Mouse (Mus musculus): ENCODE data around the gene Epha6. TPM values are rescaled to one million over a fixed set of nuclear protein-coding genes. Genes with fewer than 3 reads are reported as not detected.

Epha6 gene
- polyA plus RNA-seq, 1 experiment from 2014 or later = 0.57 TPM

DNA sequence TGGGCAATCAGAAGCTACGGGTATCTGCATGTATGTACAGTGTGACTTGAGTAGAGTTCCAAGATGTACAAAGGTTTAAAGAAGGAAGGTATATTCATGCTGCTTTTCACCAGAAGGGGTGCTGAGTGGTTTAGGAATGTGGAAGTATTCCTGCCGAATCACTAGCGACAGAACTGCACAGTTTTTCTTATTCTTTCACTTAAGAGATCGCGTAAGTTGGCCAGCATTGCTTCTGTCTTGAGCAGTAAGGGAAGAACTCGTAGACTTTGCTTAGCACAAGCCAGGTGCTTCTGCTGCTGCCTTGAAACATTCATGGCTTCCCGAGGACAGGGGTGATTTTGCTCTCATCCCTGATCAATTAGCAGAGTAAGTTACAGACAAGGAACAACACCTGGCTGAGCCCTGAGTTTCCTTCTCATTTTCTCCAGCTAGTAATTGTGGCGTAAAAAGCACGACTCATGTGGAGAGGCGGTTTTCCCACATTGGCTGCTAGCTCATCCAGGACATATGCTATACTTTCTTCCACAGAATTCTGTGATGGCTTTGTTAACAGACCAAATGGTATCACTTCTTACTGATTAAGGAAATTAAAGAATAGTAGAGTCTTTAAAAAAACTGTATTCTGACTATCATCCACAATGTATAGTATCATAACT, 534.7 kb downstream of the Epha6 start:
- no peak for DNase-seq (ENCODE audit: low spot score)
- H3K36me3 ChIP-seq (replicated peaks) = no peaks in the 10 kb centered on the region

DNA sequence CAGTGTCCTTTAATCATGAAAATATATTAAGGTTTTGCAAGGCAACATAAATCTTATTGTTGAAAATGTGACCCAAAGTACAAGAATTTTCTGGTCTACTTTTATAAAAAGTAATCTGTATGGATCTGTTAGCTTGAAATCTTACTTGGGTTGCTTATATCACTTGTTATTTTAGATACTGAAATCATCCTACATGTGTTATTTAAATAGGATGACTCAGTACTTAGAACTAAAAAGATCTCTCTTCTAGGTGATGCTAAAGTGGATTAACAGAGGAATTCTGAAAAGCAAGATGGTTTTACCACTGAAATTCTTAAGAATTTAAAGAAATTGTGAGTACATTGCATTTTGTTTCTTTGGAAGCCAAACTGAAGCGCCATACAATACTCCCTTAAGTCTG, 561.5 kb downstream of the Epha6 start:
- H3K27me3 ChIP-seq (replicated peaks; ENCODE audit: low read depth, poor library complexity, severe bottlenecking) = no peaks in the 10 kb centered on the region
- no peaks in the 10 kb centered on the region for H3K4me1 ChIP-seq
- H3K36me3 ChIP-seq (replicated peaks) = no peaks in the 10 kb centered on the region
- 82% methylated on average over 1 of the region's 1 CpGs for WGBS
- no peaks in the 10 kb centered on the region for H3K9me3 ChIP-seq
- no peak for DNase-seq (ENCODE audit: low spot score)
- H3K27ac ChIP-seq (replicated peaks) = no peak overlapping the region
- no peak overlapping the region for H3K4me3 ChIP-seq

More for the DNA sequence above, 534.7 kb downstream of the Epha6 start:
- Histone ChIP-seq H3K9me3 (no peaks in the 10 kb centered on the region), H3K4me3 (no peak overlapping the region), H3K4me1 (no peaks in the 10 kb centered on the region), H3K27me3 (replicated peaks; ENCODE audit: low read depth, poor library complexity, severe bottlenecking) (no peaks in the 10 kb centered on the region), H3K27ac (replicated peaks) (no peak overlapping the region)
- whole genome bisulfite sequencing = 88% methylated on average over 10 of the region's 10 CpGs

DNA sequence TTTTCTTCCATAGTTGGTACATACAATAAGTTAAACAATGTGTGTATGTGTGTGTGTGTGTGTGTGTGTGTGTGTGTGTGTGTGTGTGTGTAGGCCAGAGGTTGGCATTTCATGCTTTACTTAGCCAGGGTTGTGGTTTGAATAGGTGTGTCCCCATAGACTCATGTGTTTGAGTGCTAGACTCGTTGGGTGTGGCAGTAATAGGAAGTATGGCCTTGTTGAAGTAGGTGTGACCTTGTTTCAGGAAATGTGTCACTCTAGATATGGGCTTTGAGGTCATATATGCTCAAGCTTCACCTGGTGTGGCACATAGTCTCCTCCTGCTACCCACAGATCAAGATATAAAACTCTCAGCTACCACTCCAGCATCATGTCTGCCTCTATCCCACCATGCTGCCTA, 577.0 kb downstream of the Epha6 start:
- no peak overlapping the region for H3K4me3 ChIP-seq

DNA sequence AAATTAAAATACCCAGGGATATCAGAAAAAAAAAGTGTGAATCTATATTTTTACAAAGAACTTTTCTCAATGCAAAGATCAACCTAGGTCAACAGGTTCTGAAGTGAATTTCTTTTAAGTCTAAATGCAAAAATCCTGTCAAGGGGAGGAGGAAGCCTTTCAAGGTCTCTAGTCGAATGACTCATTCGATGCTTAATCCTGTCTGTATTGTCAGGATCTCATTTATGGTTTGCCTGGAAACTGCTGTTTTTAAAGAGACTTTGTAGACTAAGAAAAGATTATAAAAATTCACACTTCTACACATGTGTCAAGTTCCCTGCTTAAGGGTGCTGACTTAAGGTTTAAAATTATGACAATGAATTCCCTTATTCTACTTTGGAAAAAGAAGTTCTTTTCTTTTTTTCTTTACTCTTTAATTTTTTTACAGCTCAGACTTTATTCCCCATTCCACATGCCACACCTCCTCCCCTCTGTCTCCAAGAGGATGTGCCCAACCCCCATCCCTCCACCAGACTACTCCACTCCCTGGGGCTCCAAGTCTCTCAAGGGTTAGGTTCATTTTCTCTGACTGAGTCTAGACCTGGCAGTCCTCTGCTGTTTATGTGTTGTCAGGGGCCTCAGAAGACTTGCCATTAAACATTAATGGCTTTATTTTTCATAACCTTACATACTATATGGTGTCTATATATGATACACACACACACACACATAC, 598.3 kb downstream of the Epha6 start:
- Histone ChIP-seq H3K27ac (replicated peaks) (no peak overlapping the region), H3K36me3 (replicated peaks) (no peaks in the 10 kb centered on the region), H3K4me1 (no peaks in the 10 kb centered on the region), H3K4me3 (no peak overlapping the region), H3K9me3 (no peaks in the 10 kb centered on the region), H3K27me3 (replicated peaks; ENCODE audit: low read depth, poor library complexity, severe bottlenecking) (no peaks in the 10 kb centered on the region)
- DNase-seq (ENCODE audit: low spot score) = no peak
- 77% methylated on average over 2 of the region's 2 CpGs for WGBS

More for the DNA sequence above, 577.0 kb downstream of the Epha6 start:
- Histone ChIP-seq H3K27ac (replicated peaks) (no peak overlapping the region), H3K36me3 (replicated peaks) (no peaks in the 10 kb centered on the region), H3K9me3 (no peaks in the 10 kb centered on the region), H3K27me3 (replicated peaks; ENCODE audit: low read depth, poor library complexity, severe bottlenecking) (no peaks in the 10 kb centered on the region), H3K4me1 (no peaks in the 10 kb centered on the region)
- WGBS = 60% methylated on average over 1 of the region's 1 CpGs
- DNase-seq (ENCODE audit: low spot score) = no peak

DNA sequence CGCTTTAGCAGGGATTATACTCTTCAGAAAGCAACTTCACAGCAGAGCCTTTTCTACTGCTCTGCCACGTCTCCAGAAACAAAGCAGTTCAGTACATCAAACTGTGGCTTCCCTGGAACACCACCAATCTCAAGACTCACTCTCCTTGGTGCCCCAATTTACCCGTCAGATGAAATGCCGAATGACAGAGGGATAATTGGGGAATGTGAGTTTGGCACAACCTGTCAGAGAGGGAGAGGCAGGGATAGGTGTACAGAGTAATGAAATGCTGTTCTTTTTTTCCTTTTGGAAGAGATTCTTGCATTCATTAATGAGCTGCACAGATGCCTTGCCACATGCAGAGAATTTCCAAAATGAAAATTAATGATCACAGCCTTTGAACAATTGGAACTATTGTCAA, 635.5 kb downstream of the Epha6 start:
- H3K27ac ChIP-seq (replicated peaks) = no peak overlapping the region
- H3K36me3 ChIP-seq (replicated peaks) = no peaks in the 10 kb centered on the region
- no peaks in the 10 kb centered on the region for H3K4me1 ChIP-seq
- DNase-seq (ENCODE audit: low spot score) = no peak
- WGBS = 57% methylated on average over 4 of the region's 4 CpGs
- no peaks in the 10 kb centered on the region for H3K27me3 ChIP-seq (replicated peaks; ENCODE audit: low read depth, poor library complexity, severe bottlenecking)
- H3K4me3 ChIP-seq = no peak overlapping the region
- H3K9me3 ChIP-seq = no peaks in the 10 kb centered on the region

DNA sequence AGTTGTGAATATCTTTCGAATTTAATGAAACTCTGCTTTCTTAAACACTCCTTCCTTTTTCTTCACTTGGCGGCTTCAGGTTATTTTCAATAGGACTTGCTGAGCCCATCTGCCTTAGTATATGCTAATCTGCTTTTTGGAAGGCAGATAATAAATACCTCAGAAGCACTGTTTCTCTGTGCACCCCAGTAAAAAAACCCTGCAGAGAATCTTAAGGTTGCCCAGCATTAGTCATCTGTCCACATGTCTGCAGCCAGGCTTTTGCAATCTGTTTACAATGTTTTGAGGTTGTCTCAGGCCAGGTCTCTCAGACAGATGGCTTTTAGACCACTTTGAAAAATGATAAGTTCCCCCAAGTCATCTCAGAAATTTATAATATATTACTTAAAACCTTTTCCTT, 649.6 kb downstream of the Epha6 start:
- no peaks in the 10 kb centered on the region for H3K9me3 ChIP-seq
- no peaks in the 10 kb centered on the region for H3K27me3 ChIP-seq (replicated peaks; ENCODE audit: low read depth, poor library complexity, severe bottlenecking)
- H3K36me3 ChIP-seq (replicated peaks) = no peaks in the 10 kb centered on the region
- H3K4me1 ChIP-seq = no peaks in the 10 kb centered on the region
- WGBS = 86% methylated on average over 2 of the region's 2 CpGs
- no peak for DNase-seq (ENCODE audit: low spot score)
- H3K27ac ChIP-seq (replicated peaks) = no peak overlapping the region
- no peak overlapping the region for H3K4me3 ChIP-seq

DNA sequence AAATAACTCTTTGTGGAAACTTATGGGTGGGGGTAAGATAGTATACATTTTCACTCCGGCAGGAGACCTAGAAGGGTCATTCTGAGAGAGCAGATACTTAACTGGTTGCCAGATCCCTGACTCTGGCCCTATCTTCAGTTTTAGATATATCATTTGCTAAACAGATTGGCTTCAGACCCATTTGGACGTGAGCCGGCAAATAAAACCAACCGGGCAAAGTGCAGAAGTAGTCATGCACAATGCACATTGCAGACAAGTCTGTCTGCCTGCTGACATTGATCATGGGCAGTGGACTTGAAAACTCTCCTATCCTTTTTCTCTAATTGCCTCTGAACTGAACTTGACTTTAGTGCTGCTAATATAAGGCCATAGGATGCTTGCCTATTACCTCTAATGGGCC, 681.6 kb downstream of the Epha6 start:
- H3K36me3 ChIP-seq (replicated peaks) = no peaks in the 10 kb centered on the region
- no peak for DNase-seq (ENCODE audit: low spot score)
- WGBS = 93% methylated on average over 4 of the region's 4 CpGs
- H3K4me1 ChIP-seq = no peaks in the 10 kb centered on the region
- no peaks in the 10 kb centered on the region for H3K27me3 ChIP-seq (replicated peaks; ENCODE audit: low read depth, poor library complexity, severe bottlenecking)
- H3K27ac ChIP-seq (replicated peaks) = no peak overlapping the region
- H3K4me3 ChIP-seq = no peak overlapping the region
- no peaks in the 10 kb centered on the region for H3K9me3 ChIP-seq

DNA sequence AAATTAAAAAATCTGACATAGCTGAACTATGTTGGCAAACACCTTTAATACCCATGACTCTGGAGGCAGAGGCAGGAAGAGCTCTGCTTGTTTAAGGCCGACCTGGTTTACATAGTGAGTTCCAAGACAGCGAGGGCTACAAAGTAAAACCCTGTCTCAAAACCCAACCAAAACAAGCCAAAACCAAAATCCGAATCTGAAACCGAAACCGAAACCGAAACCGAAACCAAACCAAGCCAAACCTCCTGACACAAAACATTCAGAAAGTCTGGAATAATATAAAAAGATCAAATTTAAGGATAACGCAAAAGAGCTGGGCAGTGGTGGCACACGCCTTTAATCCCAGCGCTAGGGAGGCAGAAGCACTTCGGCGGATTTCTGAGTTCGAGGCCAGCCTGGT, 725.3 kb downstream of the Epha6 start:
- Histone ChIP-seq H3K9me3 (no peaks in the 10 kb centered on the region), H3K27ac (replicated peaks) (no peak overlapping the region), H3K27me3 (replicated peaks; ENCODE audit: low read depth, poor library complexity, severe bottlenecking) (no peaks in the 10 kb centered on the region), H3K4me3 (no peak overlapping the region), H3K36me3 (replicated peaks) (no peaks in the 10 kb centered on the region), H3K4me1 (no peaks in the 10 kb centered on the region)
- DNase-seq (ENCODE audit: low spot score) = no peak
- WGBS = 93% methylated on average over 13 of the region's 13 CpGs

DNA sequence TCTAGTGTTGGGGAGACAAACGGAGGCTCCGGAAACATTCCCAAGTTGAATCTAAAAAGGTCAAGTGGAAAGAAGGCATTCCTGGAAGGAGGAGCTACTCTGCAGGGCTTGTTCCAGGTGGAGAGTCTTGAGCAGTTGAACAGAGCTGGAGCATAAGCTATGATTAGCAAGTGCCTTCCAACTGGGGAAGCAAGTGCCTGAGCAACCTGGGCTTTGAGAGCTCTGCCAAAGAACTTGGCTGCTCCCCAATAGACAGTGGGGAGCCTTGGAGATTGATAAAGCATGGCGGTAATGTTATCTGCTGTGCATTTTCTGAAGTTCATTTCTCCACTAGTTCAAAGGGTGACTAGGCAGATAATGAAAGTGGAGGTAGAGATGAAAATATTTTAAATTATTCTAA, 733.5 kb downstream of the Epha6 start:
- no peak overlapping the region for H3K4me3 ChIP-seq
- no peaks in the 10 kb centered on the region for H3K27me3 ChIP-seq (replicated peaks; ENCODE audit: low read depth, poor library complexity, severe bottlenecking)
- 94% methylated on average over 3 of the region's 3 CpGs for WGBS
- DNase-seq (ENCODE audit: low spot score) = no peak
- H3K27ac ChIP-seq (replicated peaks) = no peak overlapping the region
- H3K9me3 ChIP-seq = no peaks in the 10 kb centered on the region
- no peaks in the 10 kb centered on the region for H3K36me3 ChIP-seq (replicated peaks)
- no peaks in the 10 kb centered on the region for H3K4me1 ChIP-seq

DNA sequence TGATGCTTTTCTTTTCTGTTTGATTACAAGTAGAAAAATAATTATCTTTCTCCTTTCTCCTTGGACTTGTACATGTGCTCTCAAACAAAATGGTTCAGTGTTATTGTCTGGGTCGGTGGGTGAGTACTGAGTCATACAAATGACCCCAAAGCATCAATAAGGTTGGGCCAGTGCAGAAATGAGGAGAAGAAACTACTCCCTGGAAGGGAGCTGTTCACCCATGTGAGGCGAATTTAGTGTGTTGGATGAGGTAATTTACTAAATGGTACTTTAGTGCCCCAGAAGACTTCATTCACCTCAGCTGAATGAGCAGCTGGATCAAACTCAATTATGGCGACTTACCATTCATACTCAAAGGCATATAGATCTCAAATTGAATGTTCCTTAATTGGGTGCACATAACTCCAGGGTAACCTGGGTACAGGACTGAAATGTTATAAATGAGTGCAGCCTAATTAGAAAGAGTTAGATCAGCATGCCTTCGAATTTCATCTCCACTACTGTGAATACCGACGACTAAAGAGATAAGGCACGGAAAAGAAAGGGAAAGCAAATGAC, 751.1 kb downstream of the Epha6 start:
- no peaks in the 10 kb centered on the region for H3K36me3 ChIP-seq (replicated peaks)
- WGBS = 74% methylated on average over 7 of the region's 7 CpGs
- H3K27me3 ChIP-seq (replicated peaks; ENCODE audit: low read depth, poor library complexity, severe bottlenecking) = no peaks in the 10 kb centered on the region
- no peak overlapping the region for H3K27ac ChIP-seq (replicated peaks)
- no peak for DNase-seq (ENCODE audit: low spot score)
- H3K4me3 ChIP-seq = no peak overlapping the region
- 0 out of 2 replicates have a peak, but pooled peaks cover 8% of the 10 kb centered on the region for H3K4me1 ChIP-seq
- H3K9me3 ChIP-seq = no peaks in the 10 kb centered on the region

DNA sequence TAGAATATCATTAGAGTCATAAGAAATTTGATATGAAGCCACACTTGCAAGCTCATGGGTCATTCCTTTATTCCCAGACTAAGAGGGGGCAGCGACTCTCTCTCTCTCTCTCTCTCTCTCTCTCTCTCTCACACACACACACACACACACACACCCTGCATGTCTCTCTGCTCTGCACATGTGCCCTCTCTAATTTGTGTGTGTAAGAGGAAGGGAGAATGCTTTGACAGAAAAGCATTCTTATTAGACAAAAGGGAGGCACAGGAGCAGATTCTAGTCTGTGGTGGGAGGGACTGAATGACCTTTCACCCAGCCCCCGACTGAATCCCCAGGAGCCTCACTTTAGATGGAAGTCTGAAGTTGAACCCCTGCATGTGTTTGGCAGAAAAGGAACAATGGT, 752.6 kb downstream of the Epha6 start:
- no peaks in the 10 kb centered on the region for H3K36me3 ChIP-seq (replicated peaks)
- no peak overlapping the region for H3K4me3 ChIP-seq
- no peak for DNase-seq (ENCODE audit: low spot score)
- H3K27me3 ChIP-seq (replicated peaks; ENCODE audit: low read depth, poor library complexity, severe bottlenecking) = no peaks in the 10 kb centered on the region
- 0 out of 2 replicates have a peak, but pooled peaks cover 8% of the 10 kb centered on the region for H3K4me1 ChIP-seq
- no peak overlapping the region for H3K27ac ChIP-seq (replicated peaks)
- WGBS = 38% methylated on average over 2 of the region's 2 CpGs
- no peaks in the 10 kb centered on the region for H3K9me3 ChIP-seq

DNA sequence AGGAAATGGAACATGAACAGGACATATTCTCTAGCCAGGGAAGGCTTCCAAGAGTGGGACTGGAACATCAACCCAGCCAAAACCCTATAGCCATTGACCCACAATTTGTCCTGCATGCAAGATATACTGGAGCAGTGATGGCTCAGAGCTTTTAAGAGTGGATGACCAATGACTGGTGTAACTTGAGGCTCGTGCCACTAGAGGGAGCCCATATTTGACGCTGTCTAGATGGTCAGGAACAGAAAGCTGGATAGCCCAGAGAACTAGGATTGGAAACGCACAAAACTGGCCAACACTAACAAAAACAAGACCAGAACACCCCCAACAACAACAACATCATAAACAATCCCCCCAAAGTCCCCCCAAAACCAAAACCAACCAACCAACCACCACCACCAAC, 758.8 kb downstream of the Epha6 start:
- no peaks in the 10 kb centered on the region for H3K36me3 ChIP-seq (replicated peaks)
- H3K9me3 ChIP-seq = no peaks in the 10 kb centered on the region
- no peak overlapping the region for H3K27ac ChIP-seq (replicated peaks)
- H3K27me3 ChIP-seq (replicated peaks; ENCODE audit: low read depth, poor library complexity, severe bottlenecking) = no peaks in the 10 kb centered on the region
- no peak overlapping the region for H3K4me3 ChIP-seq
- H3K4me1 ChIP-seq = no peaks in the 10 kb centered on the region
- peak; percentile 52 for DNase-seq (ENCODE audit: low spot score)
- 14% methylated on average over 3 of the region's 3 CpGs for WGBS

DNA sequence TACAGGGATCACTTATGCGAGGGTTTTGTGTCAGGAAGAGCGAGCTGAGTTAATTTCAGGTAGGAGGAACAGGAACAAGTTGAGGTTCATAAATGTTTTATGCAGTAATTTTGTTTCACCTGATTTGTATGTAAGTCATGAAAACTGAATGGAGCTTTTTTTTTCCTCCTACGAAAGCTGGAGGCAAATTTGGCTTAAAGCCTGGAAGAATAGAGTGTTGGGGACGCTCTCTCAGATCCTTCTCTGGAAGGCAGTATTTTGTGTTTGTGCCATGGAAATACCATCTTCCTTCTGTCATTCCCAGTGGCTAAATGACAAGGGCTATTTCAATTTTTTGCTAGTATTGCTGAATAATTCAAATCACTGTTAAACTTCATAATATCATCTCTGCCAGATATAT, 768.6 kb downstream of the Epha6 start:
- H3K27me3 ChIP-seq (replicated peaks; ENCODE audit: low read depth, poor library complexity, severe bottlenecking) = no peaks in the 10 kb centered on the region
- DNase-seq (ENCODE audit: low spot score) = no peak
- no peaks in the 10 kb centered on the region for H3K9me3 ChIP-seq
- H3K4me3 ChIP-seq = no peak overlapping the region
- WGBS = 88% methylated on average over 4 of the region's 4 CpGs
- no peaks in the 10 kb centered on the region for H3K36me3 ChIP-seq (replicated peaks)
- no peaks in the 10 kb centered on the region for H3K4me1 ChIP-seq
- no peak overlapping the region for H3K27ac ChIP-seq (replicated peaks)
